Mouse (Mus musculus): ENCODE data around the gene 1700003E16Rik.

Gene 1700003E16Rik

GRCm38 (mm10) chr6:83156259-83156684 is at the start of gene 1700003E16Rik, which contains the start of gene Wdr54:
Gene 1700003E16Rik, plus strand, starts transcription at chr6:83156404.
Gene Wdr54, minus strand, starts transcription at chr6:83156397.
- DNase-seq (ENCODE audit: low spot score in 2 of 2), result peak; percentile 28 to 41

DNA sequence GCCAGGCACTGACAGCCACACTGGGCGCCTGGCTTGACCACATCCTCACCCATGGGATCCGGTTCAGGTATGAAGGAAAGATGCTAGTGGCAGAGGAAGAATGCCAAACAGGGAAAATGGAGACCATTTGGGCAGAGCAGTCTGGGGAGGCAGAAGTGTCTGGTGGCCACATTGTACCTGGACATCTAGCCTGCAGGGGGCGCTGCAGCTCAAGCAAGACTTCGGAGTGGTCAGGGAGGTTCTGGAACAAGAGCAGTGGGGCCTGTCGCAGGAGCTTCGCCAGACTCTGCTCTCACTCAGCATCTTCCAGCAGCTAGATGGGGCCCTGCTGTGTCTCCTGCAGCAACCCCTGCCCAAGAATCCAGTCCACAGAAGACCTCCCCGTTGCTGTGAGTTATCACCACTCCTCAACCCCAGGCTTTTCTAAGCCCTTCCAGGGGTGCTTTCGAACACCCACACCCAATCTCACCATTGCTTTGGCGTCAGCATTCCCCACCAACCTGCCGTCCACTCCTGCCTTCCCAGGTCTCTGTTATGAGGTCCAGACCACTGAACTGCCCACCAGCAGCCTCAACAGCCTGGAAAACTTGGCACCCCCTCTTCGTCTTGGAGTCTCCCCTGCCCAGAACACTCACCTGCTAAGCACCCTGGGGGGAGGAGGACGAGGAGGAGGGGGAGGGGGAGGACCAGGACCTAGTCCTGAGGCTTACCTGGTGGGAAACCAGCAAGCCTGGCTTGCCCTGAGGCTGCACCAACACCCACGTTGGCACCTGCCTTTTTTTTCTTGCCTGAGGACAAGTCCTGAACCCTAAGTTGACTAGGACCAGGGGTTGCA is 48.4 kb upstream of the 1700003E16Rik start:
- DNase-seq (ENCODE audit: low spot score in 2 of 2), result peak; percentile 69 to 81

- peak; percentile 74 to 77 for DNase-seq (ENCODE audit: low spot score in 2 of 2)
These were observed 47.2 kb upstream of the 1700003E16Rik start, which contains the start of gene Mrpl53 for GRCm38 (mm10) chr6:83108762-83109668. Gene Mrpl53, plus strand, starts transcription at chr6:83109040.

DNA sequence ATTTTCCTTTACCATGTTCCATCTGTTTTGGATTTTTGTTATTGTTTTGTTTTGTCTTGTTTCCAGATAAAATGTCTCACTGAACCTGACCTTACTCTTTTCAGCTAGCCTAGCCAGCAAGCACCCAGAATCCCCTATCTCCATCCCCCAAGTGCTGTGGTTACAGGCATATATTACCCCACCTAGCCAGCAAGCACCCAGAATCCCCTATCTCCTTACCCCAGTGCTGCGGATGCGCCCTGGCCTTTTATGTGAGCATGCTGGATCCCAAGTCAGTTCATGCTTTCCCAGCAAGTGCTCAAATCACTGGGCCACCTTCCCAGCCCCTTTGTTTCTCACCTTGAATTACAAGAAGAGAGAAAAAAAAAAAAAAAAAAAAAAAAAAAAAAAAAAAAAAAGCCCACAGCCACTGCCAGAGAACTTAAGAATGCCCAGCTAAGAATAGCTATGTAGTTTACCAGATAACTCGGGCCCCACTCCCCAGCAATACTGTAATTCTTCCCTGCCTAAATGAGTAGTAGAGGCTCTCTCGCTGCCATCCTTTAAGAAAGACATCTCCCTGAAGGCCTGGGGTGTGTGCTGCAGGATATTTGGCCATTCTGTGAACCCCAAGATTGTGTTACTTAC is 44.6 kb upstream of the 1700003E16Rik start:
- DNase-seq (ENCODE audit: low spot score in 2 of 2), result no peak

GRCm38 (mm10) chr6:83115011-83115671 is 41.1 kb upstream of the 1700003E16Rik start, which contains the start of gene Mogs:
Gene Mogs, plus strand, starts transcription at chr6:83115496.
- peak; percentile 94 to 95 for DNase-seq (ENCODE audit: low spot score in 2 of 2)

- DNase-seq (ENCODE audit: low spot score in 2 of 2), result no peak
These were observed 40.4 kb upstream of the 1700003E16Rik start for GRCm38 (mm10) chr6:83115682-83116372.

DNA sequence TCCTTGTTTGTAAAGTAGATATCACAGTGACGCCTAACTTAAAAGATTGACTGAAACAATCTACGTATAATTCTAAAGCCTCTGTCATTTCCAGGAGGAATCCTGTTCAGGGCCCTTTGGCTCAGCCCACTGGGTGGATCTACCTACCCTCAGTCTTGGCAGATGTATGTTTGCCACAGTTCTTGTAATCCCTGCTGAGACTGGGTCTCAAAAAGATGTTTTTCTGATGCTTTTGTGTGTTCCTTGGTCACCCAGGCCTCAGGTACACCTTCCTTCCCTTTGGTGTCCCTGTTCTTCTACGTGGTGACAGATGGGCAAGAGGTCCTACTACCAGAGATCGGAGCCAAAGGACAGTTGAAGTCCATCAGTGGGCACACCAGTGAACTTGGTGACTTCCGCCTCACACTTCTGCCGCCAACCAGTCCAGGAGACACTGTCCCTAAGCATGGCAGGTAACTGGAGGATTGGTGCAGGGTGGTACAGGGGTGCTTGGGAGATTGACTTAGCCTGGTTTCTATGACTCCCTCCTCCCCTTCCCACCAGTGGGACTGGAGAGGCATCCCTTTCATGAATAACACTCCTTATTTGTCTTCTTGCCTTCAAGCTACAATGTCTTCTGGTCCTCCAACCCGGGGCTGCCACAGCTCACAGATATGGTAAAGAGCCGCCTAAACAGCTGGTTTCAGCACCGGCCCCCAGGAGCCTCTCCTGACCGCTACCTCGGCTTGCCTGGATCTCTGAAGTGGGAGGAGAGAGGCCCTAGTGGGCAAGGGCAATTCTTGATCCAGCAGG is 39.6 kb upstream of the 1700003E16Rik start:
- no peak for DNase-seq (ENCODE audit: low spot score in 2 of 2)

DNA sequence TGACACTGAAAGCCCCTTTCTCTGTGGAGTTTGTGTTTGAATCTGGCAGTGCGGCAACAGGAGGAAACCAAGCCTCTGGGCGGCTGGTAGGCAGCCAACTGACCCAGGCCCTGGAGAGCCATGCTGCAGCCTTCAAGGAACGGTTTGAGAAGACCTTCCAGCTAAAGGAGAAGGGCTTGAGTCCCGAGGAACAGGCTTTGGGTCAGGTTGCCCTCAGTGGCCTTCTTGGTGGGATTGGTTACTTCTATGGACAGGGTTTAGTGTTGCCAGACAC is 39.1 kb upstream of the 1700003E16Rik start:
- DNase-seq (ENCODE audit: low spot score in 2 of 2), result no peak

DNA sequence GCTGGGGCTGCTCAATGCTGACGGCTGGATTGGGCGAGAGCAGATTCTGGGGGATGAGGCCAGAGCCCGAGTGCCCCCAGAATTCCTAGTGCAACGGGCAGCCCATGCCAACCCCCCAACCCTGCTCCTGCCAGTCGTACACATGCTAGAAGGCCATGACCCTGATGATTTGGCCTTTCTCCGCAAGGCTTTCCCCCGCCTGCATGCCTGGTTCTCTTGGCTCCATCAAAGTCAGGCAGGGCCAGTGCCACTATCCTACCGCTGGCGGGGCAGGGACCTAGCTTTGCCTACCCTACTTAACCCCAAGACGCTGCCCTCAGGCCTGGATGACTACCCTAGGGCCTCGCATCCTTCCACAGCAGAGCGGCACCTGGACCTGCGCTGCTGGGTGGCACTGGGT is 38.6 kb upstream of the 1700003E16Rik start:
- DNase-seq (ENCODE audit: low spot score in 2 of 2), result no peak

- no peak for DNase-seq (ENCODE audit: low spot score in 2 of 2)
These were observed 37.8 kb upstream of the 1700003E16Rik start for GRCm38 (mm10) chr6:83118369-83118768.

GRCm38 (mm10) chr6:83118825-83119733 is 37.1 kb upstream of the 1700003E16Rik start:
- no peak for DNase-seq (ENCODE audit: low spot score in 2 of 2)

- no peak for DNase-seq (ENCODE audit: low spot score in 2 of 2)
These were observed 36.5 kb upstream of the 1700003E16Rik start for GRCm38 (mm10) chr6:83119734-83120051.

GRCm38 (mm10) chr6:83120930-83121862 is 35.0 kb upstream of the 1700003E16Rik start, which contains the start of gene Wbp1:
Gene Wbp1, minus strand, starts transcription at chr6:83121559.
- DNase-seq (ENCODE audit: low spot score in 2 of 2), result peak; percentile 97 to 98

DNA sequence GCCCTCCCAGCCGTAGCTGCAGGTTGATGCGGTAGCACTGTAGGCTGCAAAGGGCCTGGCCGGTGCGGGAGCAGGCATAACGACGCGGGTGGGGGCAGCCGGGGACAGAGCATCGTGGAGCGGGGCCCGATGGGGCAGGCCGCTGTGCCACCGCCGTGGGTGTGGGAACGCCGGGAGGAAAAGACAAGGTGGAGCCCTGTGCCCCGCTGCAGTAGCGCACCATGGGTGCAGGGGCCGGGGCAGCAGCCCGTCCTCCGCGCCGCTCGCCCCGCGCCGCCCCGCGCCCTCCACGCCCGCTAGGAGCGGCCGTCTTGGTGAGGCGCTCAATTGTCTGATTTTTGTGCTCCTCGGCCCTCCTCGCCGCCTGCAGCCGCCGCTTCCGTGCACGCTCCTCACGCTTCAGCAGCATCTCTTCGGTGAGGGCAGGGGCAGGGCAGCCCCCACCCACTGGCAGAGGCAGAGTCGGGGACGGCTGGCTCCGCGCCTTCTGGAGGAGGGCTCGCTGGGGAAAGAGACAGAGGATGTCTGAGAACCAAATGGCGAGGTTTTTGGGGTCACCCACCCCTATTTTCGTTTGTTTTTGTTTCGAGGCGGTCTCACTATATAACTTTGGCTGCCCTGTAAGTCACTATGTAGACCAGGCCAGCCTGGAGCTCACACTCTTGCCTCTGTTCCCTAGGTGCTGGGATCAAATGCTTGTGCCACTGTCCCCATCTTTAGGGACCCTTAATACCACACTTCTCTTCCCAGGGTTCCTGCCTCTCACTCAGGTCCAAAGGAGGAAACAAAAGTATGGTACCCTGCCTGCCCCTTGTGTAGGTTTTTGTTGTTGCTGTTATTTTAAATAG is 34.1 kb upstream of the 1700003E16Rik start:
- DNase-seq (ENCODE audit: low spot score in 2 of 2), result no peak

DNA sequence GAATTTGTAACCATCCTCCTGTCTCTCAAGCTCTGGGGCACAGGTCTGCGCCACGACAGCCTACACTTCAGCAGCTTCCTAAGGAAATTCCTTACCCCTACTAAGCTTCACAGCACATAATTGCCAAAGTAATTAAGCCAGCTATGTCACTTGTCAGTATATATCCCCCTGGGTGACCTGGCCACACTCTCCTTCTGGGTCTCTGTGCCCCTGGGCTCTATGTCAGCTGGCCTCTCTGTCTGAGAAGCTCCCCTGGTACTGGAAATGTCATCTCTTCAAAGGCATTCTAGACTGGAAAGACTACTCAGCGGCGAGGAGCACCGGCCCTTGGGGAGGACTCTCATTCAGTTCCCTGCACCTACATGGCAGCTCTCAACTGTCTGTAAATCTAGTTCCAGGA is 33.2 kb upstream of the 1700003E16Rik start:
- no peak for DNase-seq (ENCODE audit: low spot score in 2 of 2)

DNA sequence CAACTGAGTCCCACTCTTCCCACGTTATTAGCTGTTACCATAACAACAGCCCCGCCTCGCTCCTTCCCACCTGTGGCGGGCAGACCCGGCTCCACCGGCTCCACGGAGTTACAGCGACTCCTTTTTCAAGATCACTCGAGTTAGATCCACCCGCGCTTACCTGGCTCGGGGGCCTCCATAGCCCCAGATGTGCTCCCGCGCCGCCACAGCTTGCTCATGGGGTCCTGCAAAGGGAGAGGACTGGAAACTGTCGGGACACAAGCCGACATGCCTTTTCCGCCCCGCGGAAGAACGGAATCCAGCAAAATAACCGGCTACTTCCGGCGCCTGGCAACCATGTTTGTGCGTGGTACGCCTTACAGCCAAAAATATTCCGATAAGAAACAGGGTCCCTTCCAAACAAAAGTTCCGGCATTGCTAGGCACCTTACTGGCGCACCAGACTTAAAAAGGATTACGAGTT is 31.3 kb upstream of the 1700003E16Rik start:
- peak; percentile 91 to 93 for DNase-seq (ENCODE audit: low spot score in 2 of 2)

DNA sequence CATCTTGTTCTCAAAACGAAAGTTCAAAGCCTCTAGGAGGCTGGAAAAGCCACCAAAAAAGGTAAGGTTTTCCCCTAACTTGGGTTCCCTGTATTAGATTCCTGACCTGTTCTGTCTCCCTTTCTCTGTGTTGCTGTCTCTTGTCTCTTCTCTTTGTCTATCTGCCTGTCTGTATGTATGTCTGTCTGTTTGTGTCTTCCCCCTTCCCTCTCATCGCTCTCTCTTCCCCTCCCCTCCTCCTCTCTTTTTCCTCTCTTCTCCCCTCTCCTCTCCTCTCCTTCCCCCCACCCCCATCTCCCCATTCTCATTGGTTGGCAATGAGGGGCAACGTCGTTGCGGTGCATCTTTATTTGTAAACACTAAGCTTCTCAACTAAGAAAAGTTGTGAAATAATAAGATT is 30.9 kb upstream of the 1700003E16Rik start, which contains the start of gene Ino80b:
Gene Ino80b, minus strand, starts transcription at position 101 of the 400 bp plus-strand sequence.
- no peak for DNase-seq (ENCODE audit: low spot score in 2 of 2)

All from spleen, postnatal 36 days (tissue).